Mouse (Mus musculus) MEL (cell line): Measurements from ENCODE around the gene Tmem231. TPM values are rescaled to one million over a fixed set of nuclear protein-coding genes. Genes with fewer than 3 reads are reported as not detected.

Source experiments
- DNase-seq: peaks from one replicate; pipeline ENCODE4 v3.0.0; 2011; ENCODE audit warnings: low read depth, low spot score
- H3K27ac ChIP-seq: 2 replicates; pipeline ENCODE4 v1.5.1; 2012; ENCODE audit warnings: low read depth, mild to moderate bottlenecking, control low read depth, low read length, moderate library complexity; ENCODE audit not compliant: control insufficient read depth
- H3K27me3 ChIP-seq, 2 experiments: fragments of 150-350 bp in 1 of 2; sonication (generic) in 1 of 2; 2 replicates each; pipeline ENCODE4 v1.6.1; 2012; ENCODE audit warnings: low read length in 2 of 2, mild to moderate bottlenecking in 2 of 2, improper control_type of control experiment in 1 of 2, moderate library complexity in 1 of 2; ENCODE audit not compliant: insufficient read depth in 2 of 2, control insufficient read depth in 1 of 2
- H3K36me3 ChIP-seq, 2 experiments: 2 replicates each; pipeline ENCODE4 v1.6.1; 2012 to 2014; ENCODE audit warnings: low read length in 2 of 2, improper control_type of control experiment in 1 of 2, inconsistent platforms in 1 of 2, mild to moderate bottlenecking in 1 of 2; ENCODE audit not compliant: insufficient read depth in 2 of 2, control insufficient read depth in 1 of 2
- H3K4me1 ChIP-seq, 2 experiments: fragments of 150-350 bp in 1 of 2; sonication (generic) in 1 of 2; 2 replicates each; pipeline ENCODE4 v1.6.1; 2012; ENCODE audit warnings: low read length in 2 of 2, improper control_type of control experiment in 1 of 2, mild to moderate bottlenecking in 1 of 2; ENCODE audit not compliant: insufficient read depth in 2 of 2, control insufficient read depth in 1 of 2
- H3K4me3 ChIP-seq, 2 experiments: fragments of 150-350 bp in 1 of 2; sonication (generic) in 1 of 2; 2 replicates each; pipeline ENCODE4 v1.5.1; 2012; ENCODE audit warnings: low read depth in 2 of 2, low read length in 2 of 2, mild to moderate bottlenecking in 2 of 2, moderate library complexity in 2 of 2, control low read depth in 1 of 2, improper control_type of control experiment in 1 of 2; ENCODE audit not compliant: control insufficient read depth in 1 of 2, insufficient read depth in 1 of 2
- H3K79me2 ChIP-seq: 2 replicates; pipeline ENCODE4 v1.6.1; 2012; ENCODE audit warnings: mild to moderate bottlenecking, low read length, moderate library complexity; ENCODE audit not compliant: control insufficient read depth, poor library complexity, insufficient read depth
- H3K9ac ChIP-seq: 2 replicates; pipeline ENCODE4 v1.6.1; 2012; ENCODE audit warnings: low read depth, mild to moderate bottlenecking, control low read depth, low read length, moderate library complexity; ENCODE audit not compliant: control insufficient read depth, poor library complexity, severe bottlenecking
- H3K9me3 ChIP-seq: fragments of 150-350 bp; sonication (generic); replicated peaks from 2 replicates; pipeline ENCODE4 v1.6.1; 2012; ENCODE audit warnings: mild to moderate bottlenecking, low read length, improper control_type of control experiment, moderate library complexity; ENCODE audit not compliant: insufficient read depth
- CTCF ChIP-seq, 3 experiments: IDR thresholded peaks in 2 of 3; conservative IDR thresholded peaks in 1 of 3; 2 replicates each; pipeline ENCODE4 v1.5.1; 2011 to 2012; ENCODE audit warnings: low read length in 3 of 3, low read depth in 2 of 3, mild to moderate bottlenecking in 2 of 3, improper control_type of control experiment in 1 of 3, inconsistent platforms in 1 of 3, mixed read lengths in 1 of 3, moderate library complexity in 1 of 3; ENCODE audit not compliant: control insufficient read depth in 1 of 3, insufficient read depth in 1 of 3, poor library complexity in 1 of 3, severe bottlenecking in 1 of 3
- E2F4 ChIP-seq: IDR thresholded peaks from 2 replicates; pipeline ENCODE4 v1.6.1; 2011; ENCODE audit warnings: low read depth, low read length, improper control_type of control experiment, borderline replicate concordance
- ELF1 ChIP-seq: IDR thresholded peaks from 2 replicates; pipeline ENCODE4 v1.6.1; 2014; ENCODE audit warnings: low read depth, mild to moderate bottlenecking, inconsistent platforms, low read length, improper control_type of control experiment, moderate library complexity
- GABPA ChIP-seq: IDR thresholded peaks from 2 replicates; pipeline ENCODE4 v1.6.1; 2012; ENCODE audit warnings: low read depth, mild to moderate bottlenecking, inconsistent platforms, low read length, improper control_type of control experiment, moderate library complexity
- GATA1 ChIP-seq: IDR thresholded peaks from 2 replicates; pipeline ENCODE4 v1.6.1; 2011; ENCODE audit warnings: low read depth, low read length, improper control_type of control experiment
- JUND ChIP-seq: IDR thresholded peaks from 2 replicates; pipeline ENCODE4 v1.6.1; 2011; ENCODE audit warnings: low read depth, mild to moderate bottlenecking, improper control_type of control experiment, low read length
- MAX ChIP-seq: IDR thresholded peaks from 2 replicates; pipeline ENCODE4 v1.6.1; 2011; ENCODE audit warnings: low read length, improper control_type of control experiment
- MAZ ChIP-seq: IDR thresholded peaks from 2 replicates; pipeline ENCODE4 v1.6.1; 2012; ENCODE audit warnings: low read depth, mild to moderate bottlenecking, inconsistent platforms, low read length, improper control_type of control experiment
- MXI1 ChIP-seq: IDR thresholded peaks from 2 replicates; pipeline ENCODE4 v1.6.1; 2011; ENCODE audit warnings: mild to moderate bottlenecking, low read depth, low read length, improper control_type of control experiment
- MYB ChIP-seq: IDR thresholded peaks from 2 replicates; pipeline ENCODE4 v1.6.1; 2011; ENCODE audit warnings: mild to moderate bottlenecking, low read depth, low read length, improper control_type of control experiment
- NRF1 ChIP-seq: IDR thresholded peaks from 2 replicates; pipeline ENCODE4 v1.6.1; 2014; ENCODE audit warnings: low read depth, mild to moderate bottlenecking, inconsistent platforms, low read length, improper control_type of control experiment, moderate library complexity; ENCODE audit not compliant: poor library complexity, insufficient read depth, severe bottlenecking
- POLR2A ChIP-seq, 2 experiments: IDR thresholded peaks; 2 replicates each; pipeline ENCODE4 v1.6.1; 2011 to 2012; ENCODE audit warnings: low read length in 2 of 2, mild to moderate bottlenecking in 2 of 2, control low read depth in 1 of 2, improper control_type of control experiment in 1 of 2, low read depth in 1 of 2, moderate library complexity in 1 of 2; ENCODE audit not compliant: control insufficient read depth in 1 of 2, insufficient read depth in 1 of 2, poor library complexity in 1 of 2
- POLR2AphosphoS2 ChIP-seq: IDR thresholded peaks from 2 replicates; pipeline ENCODE4 v1.6.1; 2011; ENCODE audit warnings: low read length, improper control_type of control experiment
- RCOR1 ChIP-seq: IDR thresholded peaks from 2 replicates; pipeline ENCODE4 v1.6.1; 2012; ENCODE audit warnings: low read depth, mild to moderate bottlenecking, inconsistent platforms, low read length, improper control_type of control experiment
- TAL1 ChIP-seq: IDR thresholded peaks from 2 replicates; pipeline ENCODE4 v1.6.1; 2012; ENCODE audit warnings: mild to moderate bottlenecking, inconsistent platforms, low read length, moderate library complexity, mixed read lengths
- TBP ChIP-seq: IDR thresholded peaks from 2 replicates; pipeline ENCODE4 v1.8.0; 2011; ENCODE audit warnings: low read depth, low read length, improper control_type of control experiment
- TCF12 ChIP-seq: IDR thresholded peaks from 2 replicates; pipeline ENCODE4 v1.6.1; 2014; ENCODE audit warnings: low read depth, mild to moderate bottlenecking, inconsistent platforms, low read length, improper control_type of control experiment, moderate library complexity
- polyA plus RNA-seq, 2 experiments: library from polyadenylated mRNA; stranded (reverse) in 1 of 2; unstranded in 1 of 2; fragments of >175 nt in 1 of 2; fragments of >200 nt in 1 of 2; gene quantifications; 2 replicates each; pipeline versions ENCODE4 v1.2.1 to v1.2.4; 2012; ENCODE audit warnings: low replicate concordance in 2 of 2, low read depth in 1 of 2; ENCODE audit not compliant: insufficient read length in 2 of 2, insufficient read depth in 1 of 2, missing spikeins in 1 of 2
- total RNA-seq: library from RNA; depleted of rRNA; stranded (reverse); fragments of 300-350 nt; gene quantifications from 2 replicates; pipeline ENCODE4 v1.2.3, GENCODE M21; 2012

Tmem231 gene
- total and polyA plus RNA-seq, 3 experiments, result 0.85 to 2.5 TPM; not detected in 1

DNA sequence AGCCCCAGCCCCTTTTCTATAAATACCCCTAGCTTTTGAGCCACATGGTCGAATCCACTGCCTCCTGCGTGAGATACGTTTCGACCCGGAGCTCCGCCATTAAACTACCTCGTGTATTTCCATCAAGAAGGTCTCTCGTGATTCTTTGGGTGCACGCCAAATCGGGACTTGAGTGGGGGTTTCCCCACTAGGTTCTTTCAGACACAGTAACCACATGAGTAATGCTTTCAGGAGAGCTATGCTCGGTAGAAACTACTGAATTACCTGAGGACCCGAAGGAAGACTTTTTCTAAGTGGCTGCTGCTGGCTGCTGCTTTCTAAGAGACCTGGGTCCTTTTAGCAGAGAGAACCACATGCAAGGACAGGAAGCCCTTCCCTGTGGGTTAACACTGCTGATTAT is 40.5 kb upstream of the Tmem231 start:
- no peak for DNase-seq
- Histone ChIP-seq H3K9me3 (no peaks in the 10 kb centered on the region), H3K27me3 (no peaks in the 10 kb centered on the region), H3K27ac (no peak overlapping the region), H3K4me3 (no peak overlapping the region), H3K79me2 (no peaks in the 10 kb centered on the region), H3K36me3 (peaks cover 0 to 12% of the 10 kb centered on the region in 2 experiments; a peak in 2 of 4 replicates), H3K9ac (no peak overlapping the region), H3K4me1 (no peaks in the 10 kb centered on the region; a peak in 1 of 4 replicates)
- no peak for TF ChIP-seq POLR2AphosphoS2
- no peak for TF ChIP-seq POLR2A (IDR thresholded peaks at IDR 0.05; ENCODE audit: control insufficient read depth in 1 of 2, insufficient read depth in 1 of 2, low read depth in 1 of 2, low read length in 2 of 2, poor library complexity in 1 of 2)
- no peak for TF ChIP-seq MAZ
- TF ChIP-seq CTCF (IDR thresholded peaks at IDR 0.05 in 2 of 3, conservative IDR thresholded peaks at IDR 0.05 in 1 of 3; ENCODE audit: control insufficient read depth in 1 of 3, insufficient read depth in 1 of 3, low read depth in 2 of 3, low read length in 3 of 3, poor library complexity in 1 of 3, severe bottlenecking in 1 of 3), result no peak
- no peak for TF ChIP-seq GATA1
- TF ChIP-seq TBP, result no peak

DNA sequence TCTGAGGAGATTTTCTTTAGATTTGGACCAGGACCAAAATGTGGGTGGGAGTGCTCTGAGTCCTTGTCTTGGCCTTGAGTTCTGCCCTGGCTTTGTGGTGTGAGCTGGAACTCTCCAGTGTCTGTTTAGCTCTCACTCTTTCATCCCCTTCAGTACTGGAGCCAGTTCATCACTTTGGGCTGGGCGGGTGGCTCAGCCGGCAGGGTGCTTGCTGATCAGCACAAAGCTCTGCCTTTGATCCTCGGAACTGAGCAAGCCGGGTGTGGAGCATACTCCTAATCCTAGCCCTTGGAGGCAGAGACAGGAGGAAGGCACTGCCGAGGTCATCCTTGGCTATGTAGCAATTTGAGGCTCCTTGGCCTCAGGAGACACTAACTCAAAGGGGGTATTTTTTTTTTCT is 35.3 kb upstream of the Tmem231 start:
- Histone ChIP-seq H3K27ac (no peak overlapping the region), H3K4me1 (peaks cover 2 to 12% of the 10 kb centered on the region in 2 experiments; a peak in 3 of 4 replicates), H3K4me3 (no peak overlapping the region), H3K79me2 (no peaks in the 10 kb centered on the region), H3K27me3 (no peaks in the 10 kb centered on the region), H3K36me3 (peaks cover 4 to 7% of the 10 kb centered on the region in 2 experiments; a peak in 3 of 4 replicates), H3K9me3 (no peaks in the 10 kb centered on the region)
- no peak for DNase-seq
- TF ChIP-seq NRF1 (no peak), MAX (no peak)
- TF ChIP-seq, all 39 proteins: peak for 0
- H3K9ac ChIP-seq, result no peak overlapping the region

DNA sequence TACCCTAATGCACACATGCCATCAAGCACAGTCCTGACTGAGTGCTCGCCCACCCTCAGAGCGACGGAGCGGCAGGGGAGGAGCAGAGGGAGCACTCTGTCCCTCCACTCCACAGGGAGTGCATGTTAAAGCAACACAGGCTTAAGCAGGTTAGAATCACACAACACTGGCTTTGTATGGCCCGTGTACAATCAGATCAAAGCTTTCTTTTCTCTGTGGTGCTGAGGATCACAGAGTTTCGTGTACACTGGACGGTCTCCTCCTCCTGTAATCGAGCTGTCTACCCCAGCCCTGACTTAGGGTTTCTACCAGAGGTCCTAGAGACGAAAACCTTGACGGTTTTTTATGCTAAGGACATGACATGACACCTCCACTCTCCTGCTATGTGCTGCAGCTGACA is 34.9 kb upstream of the Tmem231 start:
- Histone ChIP-seq H3K9ac (no peak overlapping the region), H3K9me3 (no peaks in the 10 kb centered on the region), H3K4me1 (peaks cover 2 to 12% of the 10 kb centered on the region in 2 experiments; a peak in 3 of 4 replicates), H3K4me3 (no peak overlapping the region), H3K27me3 (no peaks in the 10 kb centered on the region)
- DNase-seq, result no peak
- TF ChIP-seq ELF1 (no peak), JUND (no peak), CTCF (IDR thresholded peaks at IDR 0.05 in 2 of 3, conservative IDR thresholded peaks at IDR 0.05 in 1 of 3; ENCODE audit: control insufficient read depth in 1 of 3, insufficient read depth in 1 of 3, low read depth in 2 of 3, low read length in 3 of 3, poor library complexity in 1 of 3, severe bottlenecking in 1 of 3) (no peak), E2F4 (no peak), TAL1 (no peak), TBP (no peak), MXI1 (no peak), RCOR1 (no peak), MYB (no peak), TCF12 (no peak), GABPA (no peak)
- TF ChIP-seq, all 39 proteins: peak for 0
- no peak overlapping the region for H3K27ac ChIP-seq
- peaks cover 4 to 7% of the 10 kb centered on the region in 2 experiments; a peak in 3 of 4 replicates for H3K36me3 ChIP-seq
- H3K79me2 ChIP-seq, result no peaks in the 10 kb centered on the region
